ENCODE assay signal across 22 mouse cellular contexts in genomic region chr5:52982056-52982455, GRCm38 (mm10). TPM values are rescaled to one million over a fixed set of nuclear protein-coding genes. Genes with fewer than 3 reads are reported as not detected.
"Had no signal": no experiment of that assay in that cellular context is flagged by ENCODE, and none has a peak within 500 bp of the region (broad histone marks: within the 10 kb centered on the region; RNA-seq: fewer than 3 reads in every experiment).

No protein-coding gene starts in this region.

- H3K36me3 ChIP-seq: liver, embryonic 13.5 days; midbrain, embryonic 10.5 days; midbrain, embryonic 13.5 days; neural tube, embryonic 13.5 days had no signal

- H3K9ac ChIP-seq: liver, embryonic 13.5 days; midbrain, embryonic 13.5 days; neural tube, embryonic 13.5 days had no signal

- H3K9me3 ChIP-seq: liver, embryonic 13.5 days; midbrain, embryonic 10.5 days; midbrain, embryonic 13.5 days; neural tube, embryonic 13.5 days had no signal

- H3K4me2 ChIP-seq: liver, embryonic 13.5 days; midbrain, embryonic 13.5 days; neural tube, embryonic 13.5 days had no signal

- H3K27me3 ChIP-seq: liver, embryonic 13.5 days; megakaryocyte, embryonic 14.5 days; midbrain, embryonic 13.5 days; neural tube, embryonic 13.5 days had no signal

- H3K4me3 ChIP-seq: liver, embryonic 13.5 days; megakaryocyte, embryonic 14.5 days; midbrain, embryonic 10.5 days; midbrain, embryonic 13.5 days; myocyte; neural tube, embryonic 13.5 days had no signal

- H3K27ac ChIP-seq: liver, embryonic 13.5 days; midbrain, embryonic 10.5 days; midbrain, embryonic 13.5 days; neural tube, embryonic 13.5 days had no signal

- ATAC-seq: inflammation-experienced regulatory T-cells, adult 6 months; intestine, embryonic 16.5 days; midbrain, embryonic 13.5 days; midbrain, embryonic 16.5 days had no signal

- H3K4me1 ChIP-seq: liver, embryonic 13.5 days; megakaryocyte, embryonic 14.5 days; midbrain, embryonic 10.5 days; midbrain, embryonic 13.5 days; neural tube, embryonic 13.5 days had no signal

- DNase-seq: kidney, adult 18-20 months; kidney, adult 9 months; kidney, postnatal 14 days; kidney, postnatal 4 days; liver, embryonic 13.5 days; lung, adult 2 months; retina, postnatal 1 day; thymus, adult 2 months; thymus, postnatal 14 days; thymus, postnatal 4 days had no signal

RNA-seq across cellular contexts. Expression of gene Slc34a2, which starts 55.8 kb away (rescaled TPM):
- total RNA-seq: layer of hippocampus, adult 8-10 months; monocyte, adult 5-6 weeks had no signal
- polyA plus RNA-seq: inflammation-experienced regulatory T-cells, adult 6 months; limb, embryonic 11.5 days; midbrain, embryonic 10.5 days; midbrain, embryonic 13.5 days; myocyte; spleen, adult 2 months had no signal
